Mouse (Mus musculus) CH12.LX (cell line): ENCODE measurements around the gene Sema5b. TPM values are rescaled to one million over a fixed set of nuclear protein-coding genes. Genes with fewer than 3 reads are reported as not detected.

Experiments
- DNase-seq: peaks from one replicate; pipeline ENCODE4 v3.0.0-alpha.2; 2013; ENCODE audit errors: extremely low read depth
- H3K27ac ChIP-seq: 2 replicates; pipeline ENCODE4 v1.5.1; 2012; ENCODE audit warnings: low read depth, mild to moderate bottlenecking, control low read depth, moderate library complexity; ENCODE audit not compliant: insufficient read depth
- H3K27me3 ChIP-seq: replicated peaks from 2 replicates; pipeline ENCODE3; 2012; ENCODE audit warnings: inconsistent platforms
- H3K36me3 ChIP-seq, 2 experiments: replicated peaks in 1 of 2; 2 replicates each; pipeline versions ENCODE3 to v1.6.1; 2012; ENCODE audit warnings: inconsistent platforms in 1 of 2, low read length in 1 of 2, mild to moderate bottlenecking in 1 of 2, mixed read lengths in 1 of 2, moderate library complexity in 1 of 2; ENCODE audit not compliant: control insufficient read depth in 1 of 2, insufficient read depth in 1 of 2
- H3K4me1 ChIP-seq, 2 experiments: 2 replicates each; pipeline ENCODE4 v1.6.1; 2012; ENCODE audit warnings: inconsistent platforms in 1 of 2, moderate library complexity in 1 of 2; ENCODE audit not compliant: insufficient read depth in 2 of 2, control insufficient read depth in 1 of 2
- H3K4me2 ChIP-seq: 2 replicates; pipeline ENCODE4 v1.6.1; 2012; ENCODE audit warnings: low read depth, mild to moderate bottlenecking, control low read depth; ENCODE audit not compliant: poor library complexity, insufficient read depth, severe bottlenecking
- H3K4me3 ChIP-seq, 3 experiments: fragments of 150-350 bp in 1 of 3; sonication (generic) in 1 of 3; replicated peaks in 1 of 3; 2 replicates each; pipeline versions ENCODE3 to v1.5.1; 2011 to 2012; ENCODE audit warnings: low read depth in 2 of 3, low read length in 2 of 3, mild to moderate bottlenecking in 2 of 3, moderate library complexity in 2 of 3, control low read depth in 1 of 3, improper control_type of control experiment in 1 of 3, inconsistent platforms in 1 of 3, mixed read lengths in 1 of 3; ENCODE audit not compliant: poor library complexity in 1 of 3
- H3K79me2 ChIP-seq: replicated peaks from 2 replicates; pipeline ENCODE4 v1.6.1; 2012; ENCODE audit warnings: mild to moderate bottlenecking, moderate library complexity; ENCODE audit not compliant: control insufficient read depth, poor library complexity, insufficient read depth, severe bottlenecking; ENCODE audit errors: extremely low read depth
- H3K9ac ChIP-seq: 2 replicates; pipeline ENCODE4 v1.6.1; 2012; ENCODE audit warnings: low read depth, mild to moderate bottlenecking, control low read depth, moderate library complexity; ENCODE audit not compliant: insufficient read depth
- H3K9me3 ChIP-seq: replicated peaks from 2 replicates; pipeline ENCODE3; 2012; ENCODE audit warnings: low read length, inconsistent platforms, mixed read lengths
- CHD1 ChIP-seq: IDR thresholded peaks from 2 replicates; pipeline ENCODE4 v1.6.1; 2012; ENCODE audit warnings: low read depth, low read length, improper control_type of control experiment, inconsistent platforms
- ELF1 ChIP-seq: IDR thresholded peaks from 2 replicates; pipeline ENCODE4 v1.6.1; 2014; ENCODE audit warnings: low read depth, mild to moderate bottlenecking, inconsistent platforms, low read length, improper control_type of control experiment
- EP300 ChIP-seq: IDR thresholded peaks from 2 replicates; pipeline ENCODE4 v1.6.1; 2011; ENCODE audit warnings: low read length, improper control_type of control experiment
- HCFC1 ChIP-seq: IDR thresholded peaks from 2 replicates; pipeline ENCODE4 v1.6.1; 2012; ENCODE audit warnings: low read depth, mild to moderate bottlenecking, inconsistent platforms, low read length, improper control_type of control experiment
- IRF4 ChIP-seq: IDR thresholded peaks from 2 replicates; pipeline ENCODE4 v1.6.1; 2014; ENCODE audit warnings: low read depth, mild to moderate bottlenecking, inconsistent platforms, low read length, improper control_type of control experiment
- JUN ChIP-seq: IDR thresholded peaks from 2 replicates; pipeline ENCODE4 v1.6.1; 2011; ENCODE audit warnings: low read depth, mild to moderate bottlenecking, low read length, improper control_type of control experiment, moderate library complexity; ENCODE audit not compliant: insufficient read depth
- JUND ChIP-seq: conservative IDR thresholded peaks from 2 replicates; pipeline ENCODE4 v1.6.1; 2011; ENCODE audit warnings: low read depth, low read length, improper control_type of control experiment
- MAFK ChIP-seq: IDR thresholded peaks from 2 replicates; pipeline ENCODE4 v1.6.1; 2011; ENCODE audit warnings: low read length, improper control_type of control experiment; ENCODE audit not compliant: insufficient replicate concordance
- MAX ChIP-seq: IDR thresholded peaks from 2 replicates; pipeline ENCODE4 v1.6.1; 2011; ENCODE audit warnings: low read length, improper control_type of control experiment
- MEF2A ChIP-seq: IDR thresholded peaks from 2 replicates; pipeline ENCODE4 v1.6.1; 2014; ENCODE audit warnings: low read depth, mild to moderate bottlenecking, inconsistent platforms, low read length, improper control_type of control experiment, borderline replicate concordance
- MYC ChIP-seq: IDR thresholded peaks from 2 replicates; pipeline ENCODE4 v1.6.1; 2011; ENCODE audit warnings: low read depth, mild to moderate bottlenecking, improper control_type of control experiment, low read length
- PAX5 ChIP-seq: IDR thresholded peaks from 2 replicates; pipeline ENCODE4 v1.6.1; 2012; ENCODE audit warnings: low read length, inconsistent platforms, mixed read lengths
- POLR2AphosphoS2 ChIP-seq: IDR thresholded peaks from 2 replicates; pipeline ENCODE4 v1.6.1; 2011; ENCODE audit warnings: low read depth, low read length, improper control_type of control experiment
- SIN3A ChIP-seq: IDR thresholded peaks from 2 replicates; pipeline ENCODE4 v1.6.1; 2012; ENCODE audit warnings: low read length, improper control_type of control experiment, inconsistent platforms
- TBP ChIP-seq: conservative IDR thresholded peaks from 2 replicates; pipeline ENCODE4 v1.6.1; 2011; ENCODE audit warnings: low read depth, low read length, improper control_type of control experiment
- UBTF ChIP-seq: IDR thresholded peaks from 2 replicates; pipeline ENCODE4 v1.6.1; 2012; ENCODE audit warnings: low read depth, mild to moderate bottlenecking, inconsistent platforms, low read length, improper control_type of control experiment, moderate library complexity
- USF2 ChIP-seq: conservative IDR thresholded peaks from 2 replicates; pipeline ENCODE4 v1.6.1; 2011; ENCODE audit warnings: low read depth, low read length, improper control_type of control experiment
- ZC3H11A ChIP-seq: IDR thresholded peaks from 2 replicates; pipeline ENCODE4 v1.6.1; 2012; ENCODE audit warnings: low read depth, mild to moderate bottlenecking, inconsistent platforms, low read length, improper control_type of control experiment
- ZKSCAN1 ChIP-seq: IDR thresholded peaks from 2 replicates; pipeline ENCODE4 v1.6.1; 2012; ENCODE audit warnings: low read depth, inconsistent platforms, low read length, improper control_type of control experiment, borderline replicate concordance
- ZNF384 ChIP-seq: IDR thresholded peaks from 2 replicates; pipeline ENCODE4 v1.6.1; 2012; ENCODE audit warnings: low read depth, low read length, improper control_type of control experiment, inconsistent platforms
- dilution Hi-C: fragments of 300-500 bp; cut with MboI; formaldehyde crosslinking; loops from 2 replicates; pipeline ENCODE4 v1.14.3; 2020; ENCODE audit warnings: low sequenced_read_pairs; ENCODE audit not compliant: extremely low pct_unique_long_range_greater_than_20kb, extremely low pct_ligation_motif_present
- in situ Hi-C: fragments of 300-500 bp; cut with MboI; formaldehyde crosslinking; loops from 3 replicates; pipeline ENCODE4 v1.14.3; 2019; ENCODE audit warnings: low sequenced_read_pairs, low pct_ligation_motif_present, low pct_unique_long_range_greater_than_20kb, mixed read lengths
- polyA plus RNA-seq: library from polyadenylated mRNA; unstranded; fragments of >175 nt; gene quantifications from 2 replicates; pipeline ENCODE4 v1.2.1, GENCODE M21; 2012; ENCODE audit warnings: low read depth; ENCODE audit not compliant: insufficient read length
- total RNA-seq, 2 experiments: library from RNA; depleted of rRNA; stranded (reverse); fragments of 300-350 nt in 1 of 2; fragments of >200 nt in 1 of 2; gene quantifications; 2 replicates each; pipeline ENCODE4 v1.2.3; 2012 to 2014

The Sema5b gene
- total and polyA plus RNA-seq, 3 experiments: 0.04 TPM; not detected in 2

DNA sequence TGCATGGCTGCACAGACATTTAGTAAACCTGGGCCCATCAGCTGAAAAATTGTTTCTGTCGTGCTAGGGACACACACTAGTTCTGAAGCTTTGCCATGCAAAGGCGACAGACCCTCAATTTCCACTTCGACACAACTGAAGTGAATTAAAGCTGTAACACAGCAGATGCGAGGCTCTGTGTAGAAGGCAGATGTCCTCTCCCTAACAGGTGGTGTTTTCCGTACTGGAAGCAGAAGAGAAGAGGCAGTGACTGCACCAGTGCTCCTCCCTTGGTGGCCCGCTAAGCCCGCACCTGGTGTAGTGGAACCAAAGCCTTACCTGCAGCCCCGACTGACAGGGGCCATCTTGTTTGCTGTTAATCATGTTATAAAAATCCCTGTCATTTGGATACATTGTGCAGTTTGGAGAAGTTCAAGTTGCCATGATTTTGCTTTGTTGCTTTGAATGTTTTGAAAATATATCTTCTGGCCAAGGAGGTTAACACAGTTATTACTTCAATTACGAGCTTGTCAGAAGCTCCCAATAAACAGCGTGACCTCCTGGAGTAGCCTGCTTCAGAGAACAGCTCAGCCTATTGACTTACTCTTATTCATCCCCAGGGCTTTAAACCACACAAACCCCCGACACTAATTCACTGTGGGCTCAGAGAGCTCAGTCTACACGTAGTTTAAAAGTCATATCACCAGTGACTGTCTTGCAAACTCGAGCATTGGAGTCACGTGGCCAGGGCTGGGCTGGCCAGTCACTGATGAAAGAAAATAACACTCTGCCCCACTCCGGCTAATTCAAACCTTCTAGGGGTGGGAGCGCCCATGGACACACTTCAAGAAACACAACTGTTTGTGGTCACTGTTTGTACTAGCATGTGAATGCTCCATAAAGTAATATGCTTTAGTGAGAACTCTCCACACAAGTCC, 163.1 kb downstream of the Sema5b start:
- dilution Hi-C loops: no loop called here
- H3K79me2 ChIP-seq: no peaks in the 10 kb centered on the region
- in situ Hi-C loops: no loop called here
- H3K36me3 ChIP-seq: peaks cover 18 to 76% of the 10 kb centered on the region in 2 experiments
- no peak overlapping the region for H3K4me3 ChIP-seq
- no peaks in the 10 kb centered on the region for H3K9me3 ChIP-seq
- no peak overlapping the region for H3K9ac ChIP-seq
- no peak for DNase-seq
- H3K4me1 ChIP-seq: peaks cover 0 to 14% of the 10 kb centered on the region in 2 experiments; a peak in 2 of 4 replicates
- H3K27ac ChIP-seq: no peak overlapping the region
- TF ChIP-seq SIN3A (no peak), MAFK (no peak), ELF1 (no peak), CHD1 (no peak), IRF4 (no peak)
- H3K27me3 ChIP-seq: no peaks in the 10 kb centered on the region
- H3K4me2 ChIP-seq: no peak overlapping the region

- dilution Hi-C loops (no loop called here), in situ Hi-C loops (no loop called here)
- Histone ChIP-seq H3K27me3 (no peaks in the 10 kb centered on the region), H3K4me3 (no peak overlapping the region), H3K27ac (no peak overlapping the region), H3K4me1 (peaks cover 0 to 12% of the 10 kb centered on the region in 2 experiments; a peak in 2 of 4 replicates), H3K79me2 (no peaks in the 10 kb centered on the region), H3K4me2 (no peak overlapping the region), H3K36me3 (peaks cover 18 to 70% of the 10 kb centered on the region in 2 experiments), H3K9ac (no peak overlapping the region), H3K9me3 (no peaks in the 10 kb centered on the region)
- TF ChIP-seq TBP (no peak), EP300 (no peak), MEF2A (no peak), UBTF (no peak), PAX5 (no peak), ZKSCAN1 (no peak), MAX (no peak), USF2 (no peak), ZNF384 (no peak), JUND (no peak), POLR2AphosphoS2 (no peak), HCFC1 (no peak), ZC3H11A (no peak), MYC (no peak), JUN (no peak)
- DNase-seq: no peak
These were observed 163.9 kb downstream of the Sema5b start for GRCm38 (mm10) chr16:35704796-35705195.
